Mouse (Mus musculus): ENCODE results near the gene Rpia. TPM values are rescaled to one million over a fixed set of nuclear protein-coding genes. Genes with fewer than 3 reads are reported as not detected.

The Rpia gene
- polyA plus RNA-seq, 1 experiment from 2014 or later = 2.9 TPM

DNA sequence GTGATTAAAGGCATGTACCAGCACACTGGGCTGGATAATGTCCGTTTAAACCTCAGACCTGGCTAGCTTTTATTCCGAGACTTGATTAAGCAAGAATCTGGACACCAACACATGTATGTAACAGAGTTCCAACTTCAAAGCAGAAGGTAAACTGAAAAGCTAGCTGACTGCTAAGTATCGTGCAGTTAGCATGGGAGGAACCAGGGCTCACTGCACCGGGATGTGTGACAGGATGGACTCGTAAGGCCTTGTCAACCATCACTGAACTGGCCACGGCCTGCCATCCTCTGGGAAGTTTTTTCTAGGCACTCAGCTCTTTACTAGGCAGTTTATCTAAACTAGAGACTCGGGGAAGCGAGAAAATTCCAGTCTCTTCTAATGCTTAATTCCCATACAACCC lies 27.0 kb downstream of the Rpia start:
- no peaks in the 10 kb centered on the region for H3K27me3 ChIP-seq (replicated peaks)
- no peak for ATAC-seq (ENCODE audit: low FRiP score, low read depth)
- H3K36me3 ChIP-seq = peaks cover 34% of the 10 kb centered on the region
- no peak overlapping the region for H3K9ac ChIP-seq
- H3K27ac ChIP-seq = no peak overlapping the region
- no peak overlapping the region for H3K4me2 ChIP-seq (replicated peaks)
- H3K4me1 ChIP-seq = no peaks in the 10 kb centered on the region
- WGBS = 90% methylated on average over 8 of the region's 8 CpGs
- H3K4me3 ChIP-seq = no peak overlapping the region
- H3K9me3 ChIP-seq = no peaks in the 10 kb centered on the region

DNA sequence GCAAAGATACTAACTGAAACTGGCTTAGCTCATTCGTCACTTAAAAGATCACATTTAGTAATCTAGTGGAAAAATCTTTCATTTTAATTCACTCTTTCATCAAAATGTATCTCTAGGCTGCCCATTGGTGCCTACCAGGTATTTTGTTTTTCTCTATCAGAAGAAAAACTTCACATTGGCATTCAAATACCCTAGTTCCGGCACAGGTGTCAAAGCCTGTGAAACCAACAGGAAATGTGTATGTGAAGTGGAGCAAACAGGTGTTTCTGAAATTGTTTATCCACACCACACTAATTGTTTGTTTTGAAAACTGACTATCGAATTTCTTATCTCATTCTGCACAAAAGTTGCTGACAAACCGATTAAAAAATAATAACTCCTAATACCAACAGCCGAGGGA lies 27.5 kb downstream of the Rpia start:
- Histone ChIP-seq H3K9me3 (no peaks in the 10 kb centered on the region), H3K9ac (no peak overlapping the region), H3K27ac (no peak overlapping the region), H3K4me3 (no peak overlapping the region), H3K4me1 (no peaks in the 10 kb centered on the region), H3K36me3 (peaks cover 29% of the 10 kb centered on the region), H3K4me2 (replicated peaks) (no peak overlapping the region), H3K27me3 (replicated peaks) (no peaks in the 10 kb centered on the region)
- WGBS = 93% methylated on average over 5 of the region's 5 CpGs
- ATAC-seq (ENCODE audit: low FRiP score, low read depth) = no peak

DNA sequence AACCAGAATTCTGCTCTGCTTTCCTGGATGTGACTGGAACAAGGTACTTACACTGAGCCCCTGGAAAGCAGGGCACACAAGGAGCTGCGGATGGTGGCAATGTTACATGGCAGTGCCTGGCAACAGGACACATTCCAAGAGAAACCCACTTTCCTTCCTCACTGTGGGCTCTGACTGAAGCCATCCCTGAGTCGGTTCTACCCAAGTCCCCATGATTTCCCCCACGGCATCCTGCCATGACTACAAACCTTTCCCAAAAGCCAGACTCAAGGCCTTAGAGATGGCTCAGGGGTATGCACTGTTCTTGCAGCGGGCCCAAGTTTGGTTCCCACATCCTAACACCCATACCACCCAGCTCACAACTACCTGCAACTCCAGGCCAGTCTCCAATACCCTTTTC lies 28.2 kb downstream of the Rpia start:
- WGBS = 95% methylated on average over 4 of the region's 4 CpGs
- H3K4me3 ChIP-seq = no peak overlapping the region
- H3K36me3 ChIP-seq = peaks cover 29% of the 10 kb centered on the region
- H3K4me2 ChIP-seq (replicated peaks) = no peak overlapping the region
- H3K27me3 ChIP-seq (replicated peaks) = no peaks in the 10 kb centered on the region
- no peak overlapping the region for H3K9ac ChIP-seq
- no peaks in the 10 kb centered on the region for H3K9me3 ChIP-seq
- ATAC-seq (ENCODE audit: low FRiP score, low read depth) = no peak
- no peaks in the 10 kb centered on the region for H3K4me1 ChIP-seq
- no peak overlapping the region for H3K27ac ChIP-seq

DNA sequence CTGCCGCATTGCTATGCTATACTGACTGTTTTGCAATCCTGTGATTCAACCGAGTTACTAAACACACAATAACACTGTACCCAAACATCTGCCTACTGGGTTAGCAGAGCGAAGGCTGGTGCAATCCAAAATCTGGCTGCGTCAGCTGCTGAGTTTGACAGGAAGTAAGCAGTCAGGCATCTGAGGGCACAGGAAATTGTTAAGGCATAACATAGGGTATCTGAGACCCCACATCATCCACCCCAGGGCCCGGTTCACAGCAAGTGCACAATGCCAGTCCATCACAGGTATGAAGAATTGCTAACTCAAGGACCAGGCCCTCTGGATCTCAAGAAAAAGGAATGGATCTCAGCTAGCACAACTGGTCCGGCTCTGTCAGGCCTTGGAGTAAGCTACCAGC lies 29.4 kb downstream of the Rpia start:
- Histone ChIP-seq H3K4me1 (no peaks in the 10 kb centered on the region), H3K9ac (no peak overlapping the region), H3K36me3 (peaks cover 21% of the 10 kb centered on the region), H3K4me3 (no peak overlapping the region), H3K27ac (no peak overlapping the region), H3K4me2 (replicated peaks) (no peak overlapping the region), H3K27me3 (replicated peaks) (no peaks in the 10 kb centered on the region), H3K9me3 (no peaks in the 10 kb centered on the region)
- 86% methylated on average over 6 of the region's 6 CpGs for WGBS
- ATAC-seq (ENCODE audit: low FRiP score, low read depth) = no peak

DNA sequence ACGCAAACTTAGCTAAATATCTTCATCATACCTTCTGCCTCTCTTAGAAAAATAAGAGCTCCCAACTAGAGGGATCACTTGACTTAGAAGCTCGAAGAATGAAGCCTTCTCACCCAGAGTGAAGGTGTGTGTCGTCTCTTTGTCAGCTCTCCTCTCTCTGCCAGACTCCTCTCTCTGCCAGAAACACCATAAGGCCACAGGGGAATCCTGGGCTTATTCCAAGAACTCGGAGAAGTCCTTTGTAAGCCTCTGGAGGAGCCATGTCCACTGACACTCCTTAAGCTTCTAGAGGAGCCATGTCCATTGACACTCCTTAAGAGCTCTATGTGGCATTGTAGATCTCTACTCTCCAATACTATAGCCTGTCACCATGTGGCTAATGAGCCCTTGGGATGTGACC lies 31.1 kb downstream of the Rpia start:
- Histone ChIP-seq H3K4me2 (replicated peaks) (no peak overlapping the region), H3K4me3 (no peak overlapping the region), H3K9ac (no peak overlapping the region), H3K27ac (no peak overlapping the region), H3K27me3 (replicated peaks) (no peaks in the 10 kb centered on the region), H3K36me3 (peaks cover 9% of the 10 kb centered on the region; the same call in 1 of the 2 replicates), H3K4me1 (no peaks in the 10 kb centered on the region), H3K9me3 (no peaks in the 10 kb centered on the region)
- no peak for ATAC-seq (ENCODE audit: low FRiP score, low read depth)
- WGBS = 91% methylated on average over 4 of the region's 4 CpGs

DNA sequence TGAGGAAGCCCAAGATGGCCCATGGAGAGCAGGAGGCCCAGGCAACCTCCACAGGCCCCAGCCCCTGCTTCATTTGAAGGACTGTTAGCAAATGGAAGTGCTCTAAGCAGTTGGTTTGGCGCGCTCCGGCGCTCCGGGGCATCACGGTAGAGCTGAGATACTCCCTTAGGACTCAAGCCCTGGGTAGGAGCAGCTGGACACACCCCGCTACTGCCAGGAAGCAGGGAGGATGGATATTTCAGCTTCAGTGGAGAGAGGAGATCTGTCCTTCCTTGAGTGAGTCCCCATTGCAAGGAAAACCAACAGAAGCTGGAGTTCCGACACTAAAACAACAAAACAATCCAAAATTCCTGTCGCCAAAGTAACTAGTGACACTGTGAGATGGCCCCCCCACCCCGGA lies 37.2 kb downstream of the Rpia start:
- no peaks in the 10 kb centered on the region for H3K27me3 ChIP-seq (replicated peaks)
- H3K27ac ChIP-seq = no peak overlapping the region
- no peak overlapping the region for H3K9ac ChIP-seq
- no peaks in the 10 kb centered on the region for H3K36me3 ChIP-seq
- H3K9me3 ChIP-seq = no peaks in the 10 kb centered on the region
- 90% methylated on average over 10 of the region's 10 CpGs for WGBS
- no peak overlapping the region for H3K4me3 ChIP-seq
- no peak for ATAC-seq (ENCODE audit: low FRiP score, low read depth)
- no peak overlapping the region for H3K4me2 ChIP-seq (replicated peaks)
- H3K4me1 ChIP-seq = no peaks in the 10 kb centered on the region

DNA sequence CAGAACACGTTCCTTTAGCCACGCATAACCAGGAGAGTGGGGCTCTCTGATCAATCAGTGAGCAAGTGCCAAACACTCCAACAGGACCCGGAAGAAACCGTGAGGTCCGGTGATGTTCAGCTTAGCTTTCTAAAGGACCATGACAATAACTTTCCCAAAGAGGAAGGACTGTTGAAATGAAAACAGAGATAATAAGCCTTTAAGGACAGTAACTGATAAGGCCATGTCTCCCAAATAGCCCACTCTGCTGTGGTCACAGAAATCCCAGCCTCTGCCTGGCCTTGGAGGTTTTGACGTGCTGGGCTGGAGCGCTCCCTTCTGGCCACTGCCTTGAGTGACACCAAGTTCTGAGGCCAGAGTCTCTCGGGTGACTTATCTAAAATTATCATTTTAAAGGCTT lies 39.7 kb downstream of the Rpia start:
- Histone ChIP-seq H3K9me3 (no peaks in the 10 kb centered on the region), H3K4me3 (no peak overlapping the region), H3K27ac (no peak overlapping the region), H3K4me2 (replicated peaks) (no peak overlapping the region), H3K36me3 (no peaks in the 10 kb centered on the region), H3K4me1 (no peaks in the 10 kb centered on the region), H3K9ac (no peak overlapping the region), H3K27me3 (replicated peaks) (no peaks in the 10 kb centered on the region)
- ATAC-seq (ENCODE audit: low FRiP score, low read depth) = no peak
- 61% methylated on average over 8 of the region's 8 CpGs for WGBS

DNA sequence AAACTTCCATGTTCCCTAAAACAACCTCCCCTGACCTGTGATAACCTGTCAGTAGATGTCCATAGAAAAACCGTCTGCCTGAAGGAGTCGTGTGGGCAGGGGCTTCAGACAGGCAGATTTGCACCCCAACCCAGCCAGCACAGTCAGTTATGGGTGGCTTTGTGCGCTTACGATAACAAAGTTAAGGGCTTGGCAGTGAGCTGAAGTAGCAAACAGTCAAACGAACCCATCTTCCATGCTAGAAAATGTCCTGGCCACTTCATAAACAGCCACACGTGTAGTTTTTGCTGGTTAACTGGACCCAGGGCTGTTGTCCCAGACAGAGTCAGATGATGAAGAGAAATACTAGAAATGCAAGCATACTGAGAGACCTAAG lies 40.1 kb downstream of the Rpia start:
- H3K27ac ChIP-seq = no peak overlapping the region
- H3K4me1 ChIP-seq = no peaks in the 10 kb centered on the region
- no peaks in the 10 kb centered on the region for H3K9me3 ChIP-seq
- no peak overlapping the region for H3K9ac ChIP-seq
- H3K36me3 ChIP-seq = no peaks in the 10 kb centered on the region
- H3K4me2 ChIP-seq (replicated peaks) = no peak overlapping the region
- no peaks in the 10 kb centered on the region for H3K27me3 ChIP-seq (replicated peaks)
- WGBS = 77% methylated on average over 6 of the region's 6 CpGs
- no peak overlapping the region for H3K4me3 ChIP-seq
- ATAC-seq (ENCODE audit: low FRiP score, low read depth) = no peak

DNA sequence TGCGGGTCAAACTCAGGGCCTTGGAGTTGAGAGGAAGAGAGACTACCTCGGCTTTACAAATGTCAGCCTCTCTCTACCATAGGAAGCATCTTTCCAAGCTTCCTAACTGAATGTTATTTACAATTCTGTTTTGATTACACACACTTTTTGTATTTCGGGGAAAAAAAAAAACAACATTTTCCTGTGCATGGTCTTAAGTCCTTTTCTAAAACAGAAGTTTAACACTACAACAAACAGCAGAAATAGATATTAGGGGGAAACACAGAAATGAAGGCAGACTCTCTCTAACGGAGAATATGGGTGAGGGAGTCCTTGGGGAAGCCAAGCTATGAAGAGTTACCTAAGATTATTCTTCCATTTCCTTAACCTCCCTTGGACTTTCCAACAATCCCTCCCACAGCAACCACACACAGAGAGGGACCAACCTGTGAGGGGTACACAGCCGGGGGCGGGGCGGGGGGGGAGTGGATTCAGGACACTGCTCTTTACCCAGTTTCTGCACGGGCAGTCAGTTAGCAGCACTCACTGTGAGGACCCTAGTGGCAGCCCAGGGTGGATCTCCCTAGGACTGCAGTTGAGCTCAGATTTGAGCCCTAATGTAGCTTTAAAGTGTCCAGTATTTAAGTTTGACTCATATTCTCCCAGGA lies 40.7 kb downstream of the Rpia start:
- Histone ChIP-seq H3K36me3 (no peaks in the 10 kb centered on the region), H3K4me2 (replicated peaks) (no peak overlapping the region), H3K9me3 (no peaks in the 10 kb centered on the region), H3K9ac (no peak overlapping the region), H3K4me1 (no peaks in the 10 kb centered on the region), H3K27ac (no peak overlapping the region), H3K4me3 (no peak overlapping the region), H3K27me3 (replicated peaks) (no peaks in the 10 kb centered on the region)
- 70% methylated on average over 8 of the region's 8 CpGs for WGBS
- ATAC-seq (ENCODE audit: low FRiP score, low read depth) = no peak

DNA sequence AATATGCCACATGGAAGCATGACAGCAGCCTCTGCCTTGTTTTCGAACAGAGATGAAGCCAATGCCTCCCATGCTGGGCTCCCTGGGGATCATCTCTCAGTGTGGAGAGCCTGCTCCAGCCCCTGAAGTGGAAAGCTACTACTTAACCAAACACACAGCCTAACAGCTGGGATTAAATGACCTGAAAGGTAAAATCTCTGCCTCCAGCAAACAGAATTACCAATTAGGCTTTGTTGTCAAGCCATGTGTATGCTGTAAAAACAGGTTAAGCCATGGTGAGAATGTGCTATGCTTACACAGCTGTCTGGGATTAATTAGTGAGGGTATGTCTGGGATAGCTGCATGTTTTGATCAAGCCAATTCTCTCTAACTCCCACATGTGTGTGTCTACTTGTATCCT lies 42.3 kb downstream of the Rpia start:
- Histone ChIP-seq H3K4me2 (replicated peaks) (no peak overlapping the region), H3K9me3 (no peaks in the 10 kb centered on the region), H3K27ac (no peak overlapping the region), H3K36me3 (no peaks in the 10 kb centered on the region), H3K9ac (no peak overlapping the region), H3K4me1 (no peaks in the 10 kb centered on the region), H3K4me3 (no peak overlapping the region), H3K27me3 (replicated peaks) (no peaks in the 10 kb centered on the region)
- no peak for ATAC-seq (ENCODE audit: low FRiP score, low read depth)
- WGBS = 47% methylated on average over 1 of the region's 1 CpGs

DNA sequence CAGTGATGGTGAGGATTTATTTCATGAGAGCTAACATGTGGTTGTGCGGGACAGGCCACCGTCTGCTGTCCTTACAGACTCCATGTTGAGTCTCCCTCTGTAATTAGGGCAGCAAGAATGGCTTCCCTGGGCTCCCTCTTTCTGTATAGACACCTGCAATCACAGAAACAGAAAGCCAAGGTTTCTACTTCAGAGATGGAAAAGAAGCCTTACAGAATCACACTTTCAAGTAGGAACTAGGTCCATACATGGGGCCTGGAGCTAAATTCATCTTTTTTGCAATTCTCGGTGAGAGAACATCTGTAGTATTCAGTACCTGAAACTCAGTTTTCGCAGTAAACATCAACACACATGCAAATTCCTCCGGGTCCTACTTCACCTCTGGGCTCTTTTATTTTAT lies 44.3 kb downstream of the Rpia start:
- Histone ChIP-seq H3K4me2 (replicated peaks) (no peak overlapping the region), H3K4me1 (no peaks in the 10 kb centered on the region), H3K27me3 (replicated peaks) (no peaks in the 10 kb centered on the region), H3K4me3 (no peak overlapping the region), H3K9ac (no peak overlapping the region), H3K27ac (no peak overlapping the region), H3K9me3 (no peaks in the 10 kb centered on the region), H3K36me3 (no peaks in the 10 kb centered on the region)
- ATAC-seq (ENCODE audit: low FRiP score, low read depth) = no peak
- WGBS = 93% methylated on average over 5 of the region's 5 CpGs

DNA sequence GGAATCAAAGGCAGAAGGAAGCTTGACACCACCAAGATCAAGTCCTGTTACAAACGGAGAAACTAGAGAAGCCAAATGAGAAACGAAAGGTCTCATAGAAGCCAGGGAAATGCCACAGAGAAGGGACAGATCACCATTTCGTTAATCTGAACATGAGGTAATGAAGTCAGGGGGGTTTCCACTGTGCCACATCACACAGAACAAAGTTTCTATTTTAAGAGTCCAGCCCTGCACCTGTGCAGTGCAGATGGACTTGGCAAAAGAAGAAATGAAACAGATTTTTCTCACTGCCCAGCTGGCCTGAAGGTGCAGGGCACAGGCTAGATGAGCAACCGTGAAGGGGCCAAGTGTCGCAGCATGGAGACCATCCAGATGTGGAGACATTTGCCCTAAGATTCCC lies 48.1 kb downstream of the Rpia start:
- Histone ChIP-seq H3K4me3 (no peak overlapping the region), H3K27ac (no peak overlapping the region), H3K27me3 (replicated peaks) (no peaks in the 10 kb centered on the region), H3K4me1 (no peaks in the 10 kb centered on the region), H3K4me2 (replicated peaks) (no peak overlapping the region), H3K9ac (no peak overlapping the region), H3K36me3 (no peaks in the 10 kb centered on the region), H3K9me3 (no peaks in the 10 kb centered on the region)
- ATAC-seq (ENCODE audit: low FRiP score, low read depth) = no peak
- WGBS = 88% methylated on average over 5 of the region's 5 CpGs

DNA sequence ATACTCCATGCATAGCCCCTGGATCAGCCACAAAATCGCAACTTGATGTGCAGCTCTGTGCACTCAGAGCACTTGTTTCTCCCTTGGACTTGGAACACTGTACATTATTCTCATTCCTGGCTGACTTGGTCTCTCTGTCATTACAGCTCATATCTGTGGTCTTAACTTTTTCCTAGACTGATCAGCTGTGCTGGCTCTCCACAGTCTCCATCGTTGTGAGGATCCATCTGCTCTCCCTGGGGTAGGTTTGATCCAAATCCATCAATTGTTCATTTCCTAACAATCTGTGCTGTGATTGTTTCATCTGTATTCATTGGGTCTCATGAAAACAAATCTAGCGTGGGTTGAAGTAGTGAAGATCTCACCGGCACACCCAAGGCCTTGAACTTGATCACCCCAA lies 49.2 kb downstream of the Rpia start:
- no peak for ATAC-seq (ENCODE audit: low FRiP score, low read depth)
- Histone ChIP-seq H3K4me3 (no peak overlapping the region), H3K27me3 (replicated peaks) (no peaks in the 10 kb centered on the region), H3K27ac (no peak overlapping the region), H3K4me2 (replicated peaks) (no peak overlapping the region), H3K9me3 (no peaks in the 10 kb centered on the region), H3K36me3 (no peaks in the 10 kb centered on the region), H3K4me1 (no peaks in the 10 kb centered on the region), H3K9ac (no peak overlapping the region)
- 91% methylated on average over 4 of the region's 4 CpGs for WGBS

Data from neural tube, embryonic 12.5 days (tissue).